Mouse (Mus musculus): ENCODE measurements around the gene Zfp687. TPM values are rescaled to one million over a fixed set of nuclear protein-coding genes. Genes with fewer than 3 reads are reported as not detected.

Gene Zfp687
- polyA plus RNA-seq, 1 experiment from 2014 or later: 28.1 TPM

GRCm38 (mm10) chr3:94987578-94987977 lies 27.7 kb downstream of the Zfp687 start:
- H3K36me3 ChIP-seq: peaks cover 66% of the 10 kb centered on the region
- no peak overlapping the region for H3K27ac ChIP-seq
- no peak overlapping the region for H3K9ac ChIP-seq (replicated peaks)
- H3K9me3 ChIP-seq: no peaks in the 10 kb centered on the region
- H3K27me3 ChIP-seq: no peaks in the 10 kb centered on the region
- peaks cover 7% of the 10 kb centered on the region; the same call in 1 of the 2 replicates for H3K4me1 ChIP-seq (replicated peaks)
- no peak overlapping the region for H3K4me2 ChIP-seq (replicated peaks)
- H3K4me3 ChIP-seq (replicated peaks): no peak overlapping the region
- ATAC-seq: no peak

GRCm38 (mm10) chr3:94985513-94985912 lies 29.7 kb downstream of the Zfp687 start:
- WGBS: 97% methylated on average over 2 of the region's 2 CpGs
- peaks cover 70% of the 10 kb centered on the region for H3K36me3 ChIP-seq
- H3K9me3 ChIP-seq: no peaks in the 10 kb centered on the region
- no peaks in the 10 kb centered on the region for H3K27me3 ChIP-seq
- no peak overlapping the region for H3K4me2 ChIP-seq (replicated peaks)
- H3K4me1 ChIP-seq (replicated peaks): peaks cover 7% of the 10 kb centered on the region; the same call in 1 of the 2 replicates
- no peak for ATAC-seq
- no peak overlapping the region for H3K4me3 ChIP-seq (replicated peaks)
- no peak overlapping the region for H3K9ac ChIP-seq (replicated peaks)
- no peak overlapping the region for H3K27ac ChIP-seq

GRCm38 (mm10) chr3:94984312-94984711 lies 30.9 kb downstream of the Zfp687 start:
- peaks cover 6% of the 10 kb centered on the region for H3K4me1 ChIP-seq (replicated peaks)
- H3K4me2 ChIP-seq (replicated peaks): no peak overlapping the region
- H3K9ac ChIP-seq (replicated peaks): no peak overlapping the region
- no peaks in the 10 kb centered on the region for H3K9me3 ChIP-seq
- no peaks in the 10 kb centered on the region for H3K27me3 ChIP-seq
- H3K36me3 ChIP-seq: peaks cover 64% of the 10 kb centered on the region
- WGBS: 94% methylated on average over 11 of the region's 11 CpGs
- H3K27ac ChIP-seq: no peak overlapping the region
- no peak for ATAC-seq
- H3K4me3 ChIP-seq (replicated peaks): no peak overlapping the region

GRCm38 (mm10) chr3:94974528-94975422 lies 40.5 kb downstream of the Zfp687 start, which contains the start of gene Pi4kb:
Pi4kb (plus strand) TSS chr3:94974731.
- Histone ChIP-seq H3K27ac (peak within 1 kb of the TSS; percentile 87), H3K4me3 (replicated peaks) (peak within 1 kb of the TSS; percentile 89), H3K9me3 (no peaks in the 10 kb centered on the region), H3K36me3 (peaks cover 5% of the 10 kb centered on the region), H3K4me2 (replicated peaks) (peak within 1 kb of the TSS; percentile 70), H3K4me1 (replicated peaks) (peaks cover 24% of the 10 kb centered on the region), H3K9ac (replicated peaks) (peak within 1 kb of the TSS; percentile 94), H3K27me3 (no peaks in the 10 kb centered on the region)
- WGBS: under 1% methylated on average over 57 of the region's 57 CpGs
- ATAC-seq: peak; percentile 95

- H3K27ac ChIP-seq: no peak overlapping the region
- peak overlapping the region; percentile 70 for H3K4me2 ChIP-seq (replicated peaks)
- H3K27me3 ChIP-seq: no peaks in the 10 kb centered on the region
- H3K36me3 ChIP-seq: peaks cover 1% of the 10 kb centered on the region
- H3K9me3 ChIP-seq: no peaks in the 10 kb centered on the region
- WGBS: 21% methylated on average over 9 of the region's 9 CpGs
- H3K9ac ChIP-seq (replicated peaks): peak overlapping the region; percentile 44
- peaks cover 22% of the 10 kb centered on the region for H3K4me1 ChIP-seq (replicated peaks)
- H3K4me3 ChIP-seq (replicated peaks): peak overlapping the region; percentile 89
- peak; percentile 56 for ATAC-seq
Measured at GRCm38 (mm10) chr3:94974026-94974527, 41.2 kb downstream of the Zfp687 start.

- WGBS: 84% methylated on average over 5 of the region's 5 CpGs
- no peaks in the 10 kb centered on the region for H3K9me3 ChIP-seq
- no peak overlapping the region for H3K9ac ChIP-seq (replicated peaks)
- H3K27me3 ChIP-seq: no peaks in the 10 kb centered on the region
- no peak for ATAC-seq
- H3K27ac ChIP-seq: no peak overlapping the region
- H3K4me2 ChIP-seq (replicated peaks): peak overlapping the region; percentile 70
- peaks cover 20% of the 10 kb centered on the region for H3K4me1 ChIP-seq (replicated peaks)
- peak overlapping the region; percentile 89; the same call in 1 of the 2 replicates for H3K4me3 ChIP-seq (replicated peaks)
- H3K36me3 ChIP-seq: no peaks in the 10 kb centered on the region
Measured at GRCm38 (mm10) chr3:94973620-94974019, 41.6 kb downstream of the Zfp687 start.

- no peak for ATAC-seq
- no peak overlapping the region for H3K4me2 ChIP-seq (replicated peaks)
- no peak overlapping the region for H3K4me3 ChIP-seq (replicated peaks)
- H3K9ac ChIP-seq (replicated peaks): no peak overlapping the region
- WGBS: 88% methylated on average over 3 of the region's 3 CpGs
- no peaks in the 10 kb centered on the region for H3K9me3 ChIP-seq
- no peaks in the 10 kb centered on the region for H3K27me3 ChIP-seq
- no peaks in the 10 kb centered on the region for H3K36me3 ChIP-seq
- peaks cover 20% of the 10 kb centered on the region for H3K4me1 ChIP-seq (replicated peaks)
- H3K27ac ChIP-seq: no peak overlapping the region
Measured at GRCm38 (mm10) chr3:94972552-94972951, 42.7 kb downstream of the Zfp687 start.

- no peak overlapping the region for H3K4me3 ChIP-seq (replicated peaks)
- no peak overlapping the region for H3K9ac ChIP-seq (replicated peaks)
- H3K36me3 ChIP-seq: no peaks in the 10 kb centered on the region
- no peaks in the 10 kb centered on the region for H3K27me3 ChIP-seq
- no peaks in the 10 kb centered on the region for H3K4me1 ChIP-seq (replicated peaks)
- no peaks in the 10 kb centered on the region for H3K9me3 ChIP-seq
- no peak overlapping the region for H3K27ac ChIP-seq
- no peak for ATAC-seq
- WGBS: 88% methylated on average over 1 of the region's 1 CpGs
- H3K4me2 ChIP-seq (replicated peaks): no peak overlapping the region
Measured at GRCm38 (mm10) chr3:94965878-94966277, 49.4 kb downstream of the Zfp687 start.

GRCm38 (mm10) chr3:94964989-94965388 lies 50.3 kb downstream of the Zfp687 start:
- H3K36me3 ChIP-seq: no peaks in the 10 kb centered on the region
- no peaks in the 10 kb centered on the region for H3K9me3 ChIP-seq
- H3K27ac ChIP-seq: no peak overlapping the region
- no peak for ATAC-seq
- 100% methylated on average over 1 of the region's 1 CpGs for WGBS
- no peak overlapping the region for H3K4me3 ChIP-seq (replicated peaks)
- H3K27me3 ChIP-seq: no peaks in the 10 kb centered on the region
- H3K4me1 ChIP-seq (replicated peaks): peaks cover under 1% of the 10 kb centered on the region
- no peak overlapping the region for H3K9ac ChIP-seq (replicated peaks)
- H3K4me2 ChIP-seq (replicated peaks): no peak overlapping the region

- Histone ChIP-seq H3K4me2 (replicated peaks) (no peak overlapping the region), H3K4me3 (replicated peaks) (no peak overlapping the region), H3K9me3 (no peaks in the 10 kb centered on the region), H3K9ac (replicated peaks) (peak overlapping the region; percentile 16; the same call in 1 of the 2 replicates), H3K27ac (0 out of 2 replicates have a peak overlapping the region, but pooled peaks have one; percentile 45), H3K27me3 (no peaks in the 10 kb centered on the region), H3K36me3 (peaks cover 39% of the 10 kb centered on the region), H3K4me1 (replicated peaks) (peaks cover 10% of the 10 kb centered on the region)
- ATAC-seq: no peak
- WGBS: 46% methylated on average over 5 of the region's 5 CpGs
Measured at GRCm38 (mm10) chr3:94960322-94960721, 54.9 kb downstream of the Zfp687 start.

- ATAC-seq: no peak
- H3K9ac ChIP-seq (replicated peaks): peak overlapping the region; percentile 16; the same call in 1 of the 2 replicates
- H3K4me2 ChIP-seq (replicated peaks): no peak overlapping the region
- H3K27ac ChIP-seq: 0 out of 2 replicates have a peak overlapping the region, but pooled peaks have one; percentile 45
- H3K4me3 ChIP-seq (replicated peaks): no peak overlapping the region
- peaks cover 39% of the 10 kb centered on the region for H3K36me3 ChIP-seq
- H3K4me1 ChIP-seq (replicated peaks): peaks cover 15% of the 10 kb centered on the region
- H3K9me3 ChIP-seq: no peaks in the 10 kb centered on the region
- no peaks in the 10 kb centered on the region for H3K27me3 ChIP-seq
- 55% methylated on average over 8 of the region's 8 CpGs for WGBS
Measured at GRCm38 (mm10) chr3:94959871-94960270, 55.4 kb downstream of the Zfp687 start.

- peaks cover 39% of the 10 kb centered on the region for H3K36me3 ChIP-seq
- no peak overlapping the region for H3K4me3 ChIP-seq (replicated peaks)
- H3K9me3 ChIP-seq: no peaks in the 10 kb centered on the region
- H3K27ac ChIP-seq: no peak overlapping the region
- no peak overlapping the region for H3K4me2 ChIP-seq (replicated peaks)
- H3K9ac ChIP-seq (replicated peaks): no peak overlapping the region
- no peak for ATAC-seq
- H3K27me3 ChIP-seq: no peaks in the 10 kb centered on the region
- WGBS: 94% methylated on average over 8 of the region's 8 CpGs
- peaks cover 23% of the 10 kb centered on the region for H3K4me1 ChIP-seq (replicated peaks)
Measured at GRCm38 (mm10) chr3:94958295-94958694, 57.0 kb downstream of the Zfp687 start.

Measured in midbrain, embryonic 13.5 days (tissue).